8 mouse cellular contexts compared by ENCODE assay signal in the genomic region with DNA sequence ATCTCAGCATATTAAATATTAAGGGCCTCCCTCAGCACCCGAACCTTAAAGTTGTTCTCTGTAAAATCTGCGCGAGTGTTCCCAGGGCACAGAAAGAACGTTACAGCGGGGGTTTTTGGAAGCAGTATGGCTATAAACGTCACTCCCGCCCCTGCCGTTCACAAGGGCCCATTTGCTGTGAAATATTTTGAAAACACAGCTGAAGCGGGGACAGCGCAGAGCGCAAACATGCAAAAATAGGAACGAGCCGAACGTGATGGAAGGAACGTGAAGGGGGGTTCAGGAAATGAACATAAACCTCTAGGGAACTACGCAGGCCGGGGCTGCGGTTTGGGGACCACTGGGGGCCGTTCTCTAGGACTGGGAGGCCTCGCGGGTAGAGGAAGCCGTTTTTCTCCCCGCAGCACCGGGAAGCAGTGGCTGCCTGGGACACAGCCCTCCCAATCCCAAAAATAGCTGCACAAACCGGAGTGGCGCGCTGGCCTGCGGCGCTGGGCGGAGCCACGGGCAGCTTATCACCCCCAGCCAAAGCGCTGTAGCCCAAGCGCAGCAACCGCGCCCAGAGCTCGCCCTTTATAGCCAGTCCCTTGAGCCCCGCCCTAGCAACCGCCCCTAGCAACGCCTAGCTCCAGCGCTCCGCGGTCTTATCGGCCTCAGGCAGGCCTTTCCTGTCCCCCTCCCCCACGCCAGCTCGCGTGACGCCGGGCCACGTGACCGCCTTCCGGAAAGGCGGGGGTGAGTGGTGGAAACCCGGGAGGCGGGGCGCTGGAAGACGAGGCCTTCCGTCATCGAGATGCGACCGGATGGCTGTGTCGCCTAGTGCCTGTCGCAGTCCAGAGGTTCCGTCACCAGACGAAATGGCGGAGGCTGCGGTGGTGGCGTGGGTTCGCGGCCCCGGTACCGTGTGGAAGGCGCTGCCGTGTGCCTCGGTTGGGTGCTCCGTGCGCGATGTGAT. TPM values are rescaled to one million over a fixed set of nuclear protein-coding genes. Genes with fewer than 3 reads are reported as not detected.
DNase-seq lines count a peak whose midpoint lies in the region; ATAC-seq lines count a peak whose summit lies in the region.

A gene (plus strand): TSS at position 812 of the 955 bp plus-strand sequence.

- peaks cover 27% of the 10 kb centered on the region for H3K4me1 ChIP-seq in intestine, embryonic 14.5 days (replicated peaks; ENCODE audit: control insufficient read depth, insufficient read depth, low read length)

- peak; percentile 99 for ATAC-seq in intestine, embryonic 14.5 days (replicated peaks; ENCODE audit: low FRiP score, low TSS enrichment, low read depth)

- WGBS in intestine, embryonic 14.5 days, result under 1% methylated on average over 77 of the region's 77 CpGs

- intact Hi-C loops in left cerebral cortex, postnatal 14 days (cut with DNase I), result loop anchor here (1.0 kb wide), 1 partner anchor 37 kb away; a partner anchor contains a TSS

- H3K9me3 ChIP-seq in intestine, embryonic 14.5 days (ENCODE audit: control insufficient read depth, low read length), result no peaks in the 10 kb centered on the region

- H3K4me3 ChIP-seq in intestine, embryonic 14.5 days (ENCODE audit: low read depth, low read length), result peak within 1 kb of the TSS; percentile 90

- peaks cover 10% of the 10 kb centered on the region; the same call in 1 of the 2 replicates for H3K36me3 ChIP-seq in intestine, embryonic 14.5 days (ENCODE audit: control insufficient read depth, insufficient read depth, low read length)

- peak; percentile 100 for DNase-seq in adrenal gland, adult 18-20 months (ENCODE audit: low spot score in 2 of 2)
- DNase-seq in embryo, embryonic 11 days, result peak; percentile 100
- DNase-seq in gastrocnemius, postnatal 25 days, result peak; percentile 100
- DNase-seq in intestine, embryonic 14.5 days (ENCODE audit: low spot score), result peak; percentile 100
- peak; percentile 100 for DNase-seq in left cerebral cortex, postnatal 14 days (ENCODE audit: low spot score in 2 of 2)
- peak; percentile 100 for DNase-seq in mesoderm, embryonic 11.5 days (ENCODE audit: low read depth, low spot score)
- DNase-seq in right cerebral cortex, postnatal 36 days (ENCODE audit: low spot score in 2 of 2), result peak; percentile 100
- peak; percentile 100 for DNase-seq in yolk sac, embryonic 10.5 days (ENCODE audit: low spot score)

- H3K27me3 ChIP-seq in intestine, embryonic 14.5 days (replicated peaks; ENCODE audit: control insufficient read depth, insufficient read depth, low read length), result no peaks in the 10 kb centered on the region

- peak within 1 kb of the TSS; percentile 91 for H3K9ac ChIP-seq in intestine, embryonic 14.5 days (ENCODE audit: low read length)

- peak within 1 kb of the TSS; percentile 98 for H3K27ac ChIP-seq in intestine, embryonic 14.5 days (ENCODE audit: low read depth)

- H3K4me2 ChIP-seq in intestine, embryonic 14.5 days (ENCODE audit: low read length), result peak within 1 kb of the TSS; percentile 61

RNA-seq across cellular contexts. Expression of the gene that starts here (rescaled TPM):
- 10 to 100 TPM; 21.5 to 22.9 TPM for total RNA-seq in adrenal gland, adult 18-20 months (2021)
- 1 to 10 TPM; 7.5 TPM for total RNA-seq in gastrocnemius, postnatal 25 days (2021)
- 31.4 and 35.5 TPM in 2 replicates for polyA plus RNA-seq in intestine, embryonic 14.5 days (2014; fragmentation: Nextera tagmentation; extraction: Ambion mirVana)
- total RNA-seq in left cerebral cortex, postnatal 14 days (2021), result 10 to 100 TPM; 20.9 to 24.2 TPM

Comparison
In these comparisons a context has a peak if more than half of its experiments do, and no peak if none do; other contexts are left out.
1. Peak in every context shown above with its lines: DNase-seq, ATAC-seq, H3K4me3 ChIP-seq and H3K27ac ChIP-seq.